Mouse (Mus musculus) kidney, adult 10 weeks (tissue): Measurements from ENCODE around the gene Eif4g1. TPM values are rescaled to one million over a fixed set of nuclear protein-coding genes. Genes with fewer than 3 reads are reported as not detected.

ENCODE experiments used
- polyA plus RNA-seq: library from polyadenylated mRNA; stranded (reverse); fragments of 350-450 nt; fragmentation: Illumina TruSeq; extraction: RNeasy Lipid Tissue Mini Kit (QIAGEN cat#74804); gene quantifications from one replicate; pipeline ENCODE4 v1.2.3, GENCODE M21; 2014; ENCODE audit warnings: low read depth, low replicate concordance

Gene Eif4g1
- polyA plus RNA-seq, result 88.1 TPM

DNA sequence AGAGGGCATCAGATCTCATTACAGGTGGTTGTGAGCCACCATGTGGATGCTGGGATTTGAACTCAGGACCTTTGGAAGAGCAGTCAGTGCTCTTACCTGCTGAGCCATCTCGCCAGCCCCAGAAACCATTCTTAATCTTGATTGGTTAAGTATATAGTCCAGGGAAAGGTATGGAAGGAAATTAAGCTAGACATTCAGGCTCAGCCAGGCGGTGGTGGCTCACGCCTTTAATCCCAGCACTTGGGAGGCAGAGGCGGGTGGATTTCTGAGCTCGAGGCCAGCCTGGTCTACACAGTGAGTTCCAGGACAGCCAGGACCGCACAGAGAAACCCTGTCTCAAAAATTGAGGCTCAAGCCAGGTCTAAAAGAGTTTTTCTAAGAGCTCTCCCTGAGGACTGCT lies at the start of gene Eif4g1:
Eif4g1 (plus strand) TSS at position 301 of the 400 bp plus-strand sequence.

DNA sequence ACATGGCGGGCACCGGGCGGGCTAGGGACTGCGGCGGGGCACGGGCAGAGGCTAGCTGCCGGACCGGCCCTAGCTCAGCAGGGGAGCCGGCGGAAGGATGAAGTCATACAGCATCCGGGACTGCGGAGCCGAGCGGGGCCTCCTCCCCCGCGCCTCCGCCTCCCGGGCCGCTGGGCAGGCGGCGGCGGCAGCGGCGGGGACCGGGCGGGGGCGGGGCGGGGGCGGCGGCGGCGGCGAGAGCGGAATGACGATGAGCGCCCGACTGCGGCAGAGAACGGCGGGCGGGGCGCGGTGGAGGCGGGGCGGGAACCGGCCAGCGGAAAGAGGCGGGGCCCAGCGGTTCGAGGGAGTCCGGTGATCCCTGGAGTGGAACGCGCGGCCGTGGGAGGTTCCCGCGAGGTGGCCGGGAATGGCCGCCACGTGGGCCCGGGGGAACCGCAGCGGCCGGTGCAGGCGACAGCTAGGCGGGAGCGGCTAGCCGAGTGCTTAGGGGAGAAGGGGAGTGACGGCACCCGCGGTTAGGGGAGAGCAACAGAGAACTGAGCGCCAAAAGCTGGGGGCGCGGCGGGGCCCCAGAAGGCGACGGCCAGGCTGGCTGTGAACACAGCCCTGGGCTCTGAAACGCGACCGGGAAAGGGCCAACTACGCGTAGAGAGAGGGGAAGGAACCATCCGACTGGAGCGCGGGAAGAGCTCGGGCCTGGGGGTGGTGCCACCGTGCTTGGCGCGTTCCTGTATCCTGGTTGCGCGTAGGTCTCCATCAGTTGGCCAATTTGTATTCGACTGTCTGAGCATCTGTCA lies 46.7 kb upstream of the Eif4g1 start, which contains the start of gene Camk2n2:
Camk2n2 (minus strand) TSS at position 97 of the 800 bp plus-strand sequence.

DNA sequence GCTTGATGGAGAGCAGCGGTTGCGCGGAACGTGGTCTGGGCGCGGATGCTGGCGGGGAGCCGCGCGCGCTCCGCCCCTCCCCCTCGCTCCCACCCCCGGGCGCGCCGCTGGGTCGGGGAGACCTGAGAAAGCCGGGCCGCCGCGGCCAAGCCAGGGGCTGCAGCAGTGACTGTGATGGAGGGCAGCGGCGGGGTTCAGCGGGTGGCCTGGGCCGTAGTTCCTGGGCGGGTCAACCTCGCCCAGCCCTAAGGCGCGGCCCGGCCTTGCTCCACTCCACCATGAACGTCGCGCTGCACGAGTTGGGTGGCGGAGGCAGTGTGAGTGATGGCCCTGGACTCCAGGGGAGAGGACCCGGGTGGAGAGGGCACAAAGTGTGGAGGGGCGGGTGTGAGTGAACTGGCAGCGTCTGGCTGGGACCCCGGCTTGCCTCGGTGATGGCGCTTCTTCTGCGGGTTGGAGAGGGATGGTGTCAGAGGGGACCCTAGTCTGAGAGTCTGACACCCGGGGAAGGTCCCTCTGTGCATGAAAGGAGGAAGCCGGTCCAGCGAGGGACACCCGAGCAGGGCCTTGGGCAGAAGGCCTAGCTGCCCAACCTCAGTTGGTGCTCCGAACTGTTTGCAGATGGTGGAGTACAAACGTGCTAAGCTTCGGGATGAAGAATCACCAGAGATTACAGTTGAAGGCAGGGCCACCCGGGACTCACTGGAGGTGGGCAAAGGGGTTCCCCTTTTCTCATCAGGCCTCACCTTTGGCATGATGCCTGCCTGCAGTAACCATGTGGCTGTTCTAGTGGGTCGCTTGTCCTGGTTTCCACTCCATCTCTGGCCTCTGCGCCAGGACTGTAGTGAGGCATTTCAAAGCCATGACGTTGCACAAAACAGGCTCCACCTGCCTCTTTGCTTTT lies 38.1 kb upstream of the Eif4g1 start, which contains the start of gene Ece2:
Ece2 (plus strand) TSS at position 98 of the 904 bp plus-strand sequence.

DNA sequence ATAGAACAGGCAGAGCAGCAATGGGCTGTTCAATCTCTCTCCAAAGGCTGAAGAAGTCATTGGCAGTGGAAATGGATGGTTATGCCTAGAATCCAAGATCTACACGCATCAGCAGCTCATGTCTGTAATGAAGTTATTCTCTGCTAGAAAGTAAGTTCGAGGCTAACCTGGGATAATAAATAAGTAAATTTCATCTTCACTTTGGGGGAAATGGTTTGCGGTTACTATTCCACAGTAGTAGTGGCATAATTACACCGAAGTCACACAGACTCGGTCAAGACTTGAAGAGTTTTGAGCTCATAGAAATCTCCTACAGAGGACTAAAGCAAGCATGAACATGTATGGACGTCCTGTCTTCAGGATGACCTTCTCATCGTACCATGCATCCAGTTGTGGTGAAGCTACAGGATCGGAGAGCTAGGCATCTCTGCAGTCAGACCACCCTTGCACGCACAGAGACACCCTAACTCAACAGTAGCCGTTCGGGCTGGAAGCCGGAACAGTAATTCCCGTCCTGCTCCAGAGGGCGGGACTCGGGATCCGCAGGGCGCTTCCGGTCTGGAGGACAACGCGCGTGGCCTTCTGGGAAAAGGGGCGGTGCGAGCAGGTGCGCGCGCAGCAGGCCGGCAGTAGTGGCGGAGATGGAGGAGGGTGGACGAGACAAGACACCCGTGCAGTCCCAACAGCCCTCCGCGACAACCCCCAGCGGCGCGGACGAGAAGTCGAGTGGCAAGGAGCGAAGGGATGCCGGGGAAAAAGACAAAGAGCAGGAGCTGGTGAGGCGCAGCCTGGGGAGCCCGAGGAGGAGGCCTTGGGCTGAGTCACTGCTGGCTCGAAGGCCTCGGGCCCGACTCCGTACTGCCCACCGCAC lies 16.8 kb upstream of the Eif4g1 start, which contains the start of gene Psmd2:
Psmd2 (plus strand) TSS at position 577 of the 871 bp plus-strand sequence.

DNA sequence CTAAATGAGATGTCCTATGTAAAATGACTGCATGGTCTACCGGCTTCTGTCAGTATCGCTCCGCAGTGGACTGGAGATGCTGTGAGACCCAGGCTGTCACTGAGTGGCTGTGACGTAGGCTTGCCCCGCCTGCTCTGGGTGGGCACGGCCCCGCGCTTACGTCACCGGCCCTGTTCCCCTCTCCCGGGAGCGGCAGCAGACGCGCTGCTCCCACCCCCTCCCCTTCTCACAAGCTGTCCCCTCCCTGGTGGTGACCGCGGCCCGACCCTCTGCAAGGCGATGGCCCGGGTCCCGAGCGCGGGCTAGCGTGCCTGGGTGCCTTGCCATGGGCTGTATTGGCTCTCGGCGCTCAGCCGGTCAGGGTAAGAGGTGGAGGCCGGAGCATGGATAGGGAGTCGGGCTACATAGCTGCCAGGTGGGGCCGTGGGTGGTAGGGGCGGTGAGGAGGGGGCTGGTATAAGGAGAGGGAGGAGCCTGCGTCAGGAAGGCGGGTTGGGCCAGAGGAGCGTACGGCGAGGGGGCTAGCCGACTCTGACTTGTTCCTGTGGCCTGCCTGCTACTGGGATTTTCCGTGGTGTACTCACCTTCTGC lies 25.1 kb downstream of the Eif4g1 start, which contains the start of gene Fam131a:
Fam131a (plus strand) TSS at position 131 of the 591 bp plus-strand sequence.

DNA sequence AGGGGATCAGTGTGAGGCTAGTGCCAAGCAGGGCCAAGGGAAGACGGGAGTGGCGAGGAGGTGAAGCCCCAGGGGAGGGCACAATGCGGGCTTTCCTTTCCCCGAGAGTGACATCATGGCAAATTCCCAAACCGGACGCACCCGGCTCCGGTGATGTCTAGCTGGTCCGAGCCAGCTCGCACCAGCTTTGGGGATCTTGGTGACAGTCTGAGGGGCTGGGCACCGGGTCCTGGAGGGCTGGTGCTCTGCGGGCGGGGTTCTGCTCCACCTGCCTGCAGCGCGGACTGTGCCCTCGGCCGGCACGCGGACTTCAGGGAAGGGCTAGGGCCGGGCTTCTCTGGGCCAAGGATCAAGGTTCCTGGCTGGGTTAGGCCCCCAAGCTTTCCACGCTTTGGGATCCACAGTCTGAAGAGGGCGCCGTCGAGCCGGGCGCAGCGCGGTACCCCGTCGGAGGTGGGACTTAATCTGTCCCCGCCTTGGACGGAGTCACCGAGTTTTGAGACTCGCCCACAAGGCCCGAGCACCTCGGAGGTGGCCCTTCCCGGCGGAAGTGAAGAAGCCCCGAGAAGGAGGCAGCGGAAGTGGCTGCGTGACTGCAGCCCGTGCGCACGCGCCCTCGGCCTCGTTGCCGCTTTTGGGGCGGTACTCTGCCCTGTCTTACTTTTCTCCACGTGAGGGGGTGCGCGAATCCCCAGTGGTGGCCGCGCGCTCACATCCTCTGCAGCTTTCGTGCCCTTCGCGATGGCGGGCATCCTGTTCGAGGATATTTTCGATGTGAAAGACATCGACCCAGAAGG lies 49.3 kb downstream of the Eif4g1 start, which contains the start of the genes Polr2h and Clcn2:
Polr2h (plus strand) TSS at position 485 of the 797 bp plus-strand sequence.
Clcn2 (minus strand) TSS at position 566 of the 797 bp plus-strand sequence.

DNA sequence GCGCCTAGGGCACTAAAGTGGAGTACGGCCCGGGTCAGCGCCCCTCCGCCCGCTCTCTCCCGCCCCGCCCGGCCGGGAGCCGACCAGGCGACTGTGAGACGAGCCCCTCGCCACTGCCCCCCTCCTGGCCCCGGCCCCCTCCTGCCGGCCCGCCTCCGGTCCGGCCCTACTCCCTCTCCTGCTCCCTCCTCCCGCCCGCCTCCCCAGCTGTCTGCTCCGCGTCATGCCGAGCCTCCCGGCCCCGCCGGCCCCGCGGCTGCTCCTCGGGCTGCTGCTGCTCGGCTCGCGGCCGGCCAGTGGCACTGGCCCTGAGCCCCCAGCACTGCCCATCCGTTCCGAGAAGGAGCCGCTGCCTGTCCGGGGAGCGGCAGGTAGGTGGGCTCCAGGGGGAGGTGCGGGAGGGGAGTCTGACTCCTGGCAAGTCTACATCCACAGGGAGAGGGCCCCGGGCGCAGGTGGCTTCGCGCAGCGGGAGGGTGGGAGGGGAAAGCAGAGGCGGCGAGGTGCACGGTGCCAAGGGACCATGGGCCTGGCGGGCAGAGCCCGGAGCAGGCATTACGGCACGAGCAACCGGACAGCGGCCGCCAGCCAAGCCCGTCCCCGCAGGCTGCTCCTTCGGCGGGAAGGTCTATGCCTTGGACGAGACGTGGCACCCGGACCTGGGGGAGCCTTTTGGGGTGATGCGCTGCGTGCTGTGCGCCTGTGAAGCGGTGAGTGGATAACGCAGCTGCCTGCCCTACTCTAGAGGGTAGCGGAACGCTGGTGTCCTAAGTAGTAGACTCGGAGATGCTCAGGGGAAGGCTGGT lies 65.0 kb downstream of the Eif4g1 start, which contains the start of gene Chrd:
Chrd (plus strand) TSS at position 203 of the 806 bp plus-strand sequence.

DNA sequence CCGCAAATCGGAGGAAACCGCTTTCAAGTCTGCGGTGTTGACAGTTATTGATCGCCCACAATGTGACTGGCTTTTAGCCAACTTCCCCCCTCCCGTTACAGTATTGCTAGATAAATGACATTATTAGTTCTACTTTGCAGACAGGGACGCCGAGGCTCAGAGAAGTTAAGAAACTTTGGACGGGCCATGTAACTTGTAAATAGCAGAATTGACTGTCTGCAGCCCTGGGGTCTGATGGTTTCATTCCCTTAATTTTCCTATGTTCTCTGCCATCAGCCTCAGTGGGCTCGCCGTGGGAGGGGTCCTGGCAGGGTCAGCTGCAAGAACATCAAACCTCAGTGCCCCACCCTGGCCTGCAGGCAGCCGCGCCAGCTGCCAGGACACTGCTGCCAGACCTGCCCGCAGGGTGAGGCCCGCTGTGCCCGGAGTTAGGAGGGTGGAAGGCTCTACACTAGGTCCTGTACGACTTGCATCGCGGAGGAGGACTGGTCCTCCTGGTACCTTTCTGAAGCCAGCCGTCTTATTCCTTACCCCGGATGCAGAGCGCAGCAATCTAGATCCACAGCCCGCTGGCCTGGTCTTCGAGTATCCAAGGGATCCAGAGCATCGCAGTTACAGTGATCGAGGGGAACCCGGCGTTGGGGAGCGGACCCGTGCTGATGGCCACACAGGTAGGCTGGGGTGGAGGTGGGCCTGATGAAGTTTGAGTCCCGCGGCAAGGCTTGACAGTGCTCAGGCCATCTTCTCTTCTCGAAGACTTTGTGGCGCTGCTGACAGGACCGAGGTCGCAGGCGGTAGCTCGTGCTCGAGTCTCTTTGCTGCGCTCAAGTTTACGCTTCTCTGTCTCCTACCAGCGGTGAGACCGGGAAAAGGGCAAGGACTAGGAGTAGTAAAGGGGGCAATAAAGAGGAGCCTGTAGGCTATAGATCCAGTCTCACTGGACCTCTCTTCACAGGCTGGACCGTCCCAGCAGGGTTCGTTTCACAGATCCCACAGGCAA lies 65.9 kb downstream of the Eif4g1 start, which contains the start of gene Thpo:
Thpo (minus strand) TSS at position 781 of the 1,000 bp plus-strand sequence.

Other genes with a start within 250 kb of the Eif4g1 start
- 30.8 TPM for gene Abcc5, start 241.9 kb upstream of the Eif4g1 start, polyA plus RNA-seq
- 11.9 TPM for gene Eif2b5, start 169.5 kb upstream of the Eif4g1 start, polyA plus RNA-seq
- gene Dvl3, start 151.3 kb upstream of the Eif4g1 start, polyA plus RNA-seq, result 18.8 TPM
- gene Ap2m1, start 132.8 kb upstream of the Eif4g1 start, polyA plus RNA-seq, result 132 TPM
- 19.3 TPM for gene Abcf3, start 119.7 kb upstream of the Eif4g1 start, polyA plus RNA-seq
- gene Vwa5b2, start 78.8 kb upstream of the Eif4g1 start, polyA plus RNA-seq, result not detected
- gene Eef1akmt4, start 56.7 kb upstream of the Eif4g1 start, polyA plus RNA-seq, result 0.57 TPM
- gene Gm49333, start 56.7 kb upstream of the Eif4g1 start, polyA plus RNA-seq, result not detected
- gene Alg3, start 56.6 kb upstream of the Eif4g1 start, polyA plus RNA-seq, result 4.7 TPM
- 0.49 TPM for gene Camk2n2, start 47.0 kb upstream of the Eif4g1 start, polyA plus RNA-seq
- not detected for gene Ece2, start 38.5 kb upstream of the Eif4g1 start, polyA plus RNA-seq
- 67.2 TPM for gene Psmd2, start 16.7 kb upstream of the Eif4g1 start, polyA plus RNA-seq
- gene Fam131a, start 24.9 kb downstream of the Eif4g1 start, polyA plus RNA-seq, result not detected
- gene Polr2h, start 49.4 kb downstream of the Eif4g1 start, polyA plus RNA-seq, result 16.5 TPM
- gene Clcn2, start 49.4 kb downstream of the Eif4g1 start, polyA plus RNA-seq, result not detected
- 0.24 TPM for gene Chrd, start 64.8 kb downstream of the Eif4g1 start, polyA plus RNA-seq
- 0.36 TPM for gene Thpo, start 66.2 kb downstream of the Eif4g1 start, polyA plus RNA-seq